Mouse (Mus musculus): ENCODE data around the gene Dynll2.
A peak's percentile ranks its signal among the peaks of the same experiment; 100 is the strongest.
"Not testable (repeated sequence)": the region's sequence is repeated elsewhere in the genome, so short reads cannot be mapped to it uniquely, and the experiment has no call there.

Gene Dynll2

DNA sequence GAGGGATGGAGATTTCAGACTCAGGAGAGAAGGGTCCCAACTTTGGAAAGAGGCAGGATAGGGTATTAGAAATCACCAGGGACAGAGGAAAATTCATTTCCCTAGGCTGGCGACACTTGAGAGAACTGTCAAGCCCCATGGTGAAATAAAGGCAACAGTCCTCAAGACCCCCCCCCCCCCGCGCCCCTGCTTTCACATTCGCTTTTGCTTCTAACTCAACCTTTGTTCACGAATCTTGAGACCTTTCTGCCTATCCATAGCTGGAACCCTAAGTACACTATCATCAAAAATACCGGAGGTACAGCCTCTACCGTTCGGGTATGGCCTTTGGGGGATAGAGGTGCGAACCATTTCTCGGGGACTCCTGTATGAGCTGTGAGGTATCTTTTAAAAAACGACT, 528 bp upstream of the Dynll2 start:
- DNase-seq (ENCODE audit: low spot score in 2 of 2), result no peak

DNA sequence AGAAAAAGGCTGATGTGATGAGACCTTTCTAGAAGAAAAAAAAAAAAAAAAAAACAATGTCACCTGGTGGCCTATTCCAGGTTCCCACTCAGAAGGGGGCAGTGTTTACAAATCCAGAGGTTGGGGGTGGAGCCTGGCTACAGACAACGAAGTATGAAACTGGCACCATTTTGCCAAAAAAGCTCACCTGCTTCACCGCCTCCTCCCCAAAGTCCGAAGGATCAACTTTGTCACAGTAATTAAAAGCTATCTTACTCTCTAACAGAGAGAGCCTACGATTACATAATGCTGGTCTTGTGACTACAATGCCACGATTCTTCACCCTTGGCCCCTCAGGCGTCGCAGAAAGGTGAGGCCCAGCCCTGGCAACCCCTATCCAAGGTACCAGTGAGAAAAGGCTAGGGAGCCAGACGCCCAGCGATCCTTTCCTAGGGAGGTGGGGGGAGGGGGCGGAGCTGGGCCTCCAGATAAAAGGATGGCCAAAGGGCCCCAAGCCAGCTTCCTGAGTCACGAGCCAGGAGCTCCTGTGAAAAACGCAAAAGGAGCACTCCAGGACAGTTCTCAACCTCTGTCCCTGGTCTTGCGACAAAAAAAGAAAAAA, 1.1 kb downstream of the Dynll2 start:
- DNase-seq (ENCODE audit: low spot score in 2 of 2), result peak; percentile 21 to 32

DNA sequence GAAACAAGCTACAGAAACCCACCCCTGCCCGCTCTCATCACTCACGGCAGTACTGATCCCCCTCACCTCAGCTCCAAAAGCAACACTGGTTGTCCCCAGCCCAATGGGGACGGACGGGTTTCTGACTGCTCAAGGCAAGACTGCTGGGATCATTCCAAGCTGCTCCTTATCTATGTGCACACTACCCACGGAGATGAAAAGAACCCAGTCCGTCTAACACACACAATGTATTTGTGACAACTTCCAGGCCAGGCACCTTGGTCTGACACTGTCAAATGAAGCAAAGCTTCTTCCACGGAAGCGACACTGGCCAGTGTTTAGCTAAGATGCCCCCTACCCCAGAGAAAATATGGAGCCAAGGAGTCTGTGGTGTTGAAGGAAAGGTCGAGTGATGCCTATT, 1.7 kb downstream of the Dynll2 start:
- DNase-seq (ENCODE audit: low spot score in 2 of 2), result no peak

DNA sequence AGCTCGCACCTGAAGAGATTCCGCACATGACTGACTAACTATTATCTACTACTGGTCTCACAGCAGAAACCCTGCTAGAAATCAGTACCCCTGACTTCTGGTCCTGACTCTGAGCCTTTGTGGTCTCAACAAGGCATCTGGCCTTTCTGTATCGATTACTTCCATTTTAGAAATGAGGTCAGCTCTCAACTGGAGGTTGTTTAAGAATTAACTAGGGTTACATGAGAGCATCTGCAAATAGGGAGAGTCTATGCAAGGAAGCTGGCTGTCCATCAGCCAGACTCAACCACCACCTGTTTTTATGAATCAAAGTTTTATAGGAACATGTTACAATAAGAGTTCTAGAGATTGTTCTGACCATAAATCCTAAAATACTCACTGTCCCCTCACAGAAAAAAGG, 2.8 kb downstream of the Dynll2 start:
- DNase-seq (ENCODE audit: low spot score in 2 of 2), result no peak

DNA sequence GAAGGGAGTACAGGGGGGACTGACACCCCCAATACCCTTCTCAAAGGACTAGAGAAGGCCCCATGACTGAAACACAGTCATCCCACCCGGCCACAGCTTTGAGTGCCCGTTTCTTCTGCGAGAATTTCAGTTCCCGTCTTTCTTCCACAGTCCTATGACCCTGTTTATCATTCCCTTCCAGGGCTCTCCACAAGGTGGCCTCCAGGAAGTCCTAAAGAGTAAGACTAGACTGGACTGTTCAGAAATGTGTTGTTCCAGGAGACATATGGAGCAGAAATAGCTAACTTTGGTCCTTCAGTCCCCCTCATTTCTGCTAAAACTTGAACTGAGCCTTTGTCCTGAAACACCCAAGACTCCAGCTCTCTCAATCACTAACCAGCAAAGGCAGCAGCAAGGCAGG, 8.4 kb downstream of the Dynll2 start:
- no peak for DNase-seq (ENCODE audit: low spot score in 2 of 2)

DNA sequence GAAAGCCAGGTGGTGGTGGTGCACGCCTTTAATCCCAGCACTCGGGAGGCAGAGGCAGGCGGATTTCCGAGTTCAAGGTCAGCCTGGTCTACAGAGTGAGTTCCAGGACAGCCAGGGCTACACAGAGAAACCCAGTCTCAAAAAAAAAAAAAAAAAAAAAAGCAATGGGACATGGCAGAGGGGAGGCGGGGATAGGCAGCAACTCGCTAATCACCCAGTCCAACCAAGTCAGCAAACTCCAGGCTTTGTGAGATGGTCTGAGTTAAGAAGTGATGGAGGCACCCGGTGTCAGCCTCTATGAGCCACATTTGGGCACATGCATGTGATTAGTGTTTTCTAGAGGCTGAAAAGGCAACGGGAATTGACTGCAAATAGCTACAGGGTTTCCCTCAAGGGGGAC, 10.3 kb downstream of the Dynll2 start:
- DNase-seq (ENCODE audit: low spot score in 2 of 2), result not testable (repeated sequence)

DNA sequence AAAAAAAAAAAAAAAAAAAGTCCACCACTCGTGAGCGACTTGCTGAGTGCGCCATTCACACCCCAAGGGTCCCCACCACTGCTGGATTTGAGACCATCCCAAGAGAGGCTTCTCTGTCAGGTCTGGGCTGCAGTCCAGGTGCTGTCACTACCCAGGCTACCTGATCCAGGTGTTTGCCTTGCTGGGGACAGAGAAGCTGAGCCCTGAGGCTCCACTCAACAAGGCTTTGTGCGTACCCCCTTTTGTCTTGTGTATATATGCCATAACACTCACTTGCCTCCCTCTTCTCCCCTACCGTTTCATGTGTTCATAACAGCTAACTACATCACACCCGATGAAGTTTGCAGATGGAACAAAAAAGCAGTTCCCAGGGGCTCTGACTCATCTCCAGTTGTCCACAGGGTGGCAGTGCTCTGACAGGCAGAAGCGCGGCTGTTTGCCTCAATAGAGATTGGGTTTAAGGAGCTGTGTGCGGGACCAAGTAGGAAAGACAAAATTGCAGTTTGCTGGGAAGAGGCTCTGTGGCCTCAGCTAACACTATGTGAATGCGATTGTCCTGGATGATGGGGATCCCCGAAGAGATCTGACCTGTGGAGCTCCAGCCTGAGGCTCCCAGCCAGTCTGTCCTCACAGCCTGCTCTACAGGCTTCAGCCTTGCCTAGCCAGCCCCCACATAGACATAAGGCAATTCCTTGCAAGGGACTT, 12.7 kb downstream of the Dynll2 start:
- peak; percentile 37 to 41 for DNase-seq (ENCODE audit: low spot score in 2 of 2)

DNA sequence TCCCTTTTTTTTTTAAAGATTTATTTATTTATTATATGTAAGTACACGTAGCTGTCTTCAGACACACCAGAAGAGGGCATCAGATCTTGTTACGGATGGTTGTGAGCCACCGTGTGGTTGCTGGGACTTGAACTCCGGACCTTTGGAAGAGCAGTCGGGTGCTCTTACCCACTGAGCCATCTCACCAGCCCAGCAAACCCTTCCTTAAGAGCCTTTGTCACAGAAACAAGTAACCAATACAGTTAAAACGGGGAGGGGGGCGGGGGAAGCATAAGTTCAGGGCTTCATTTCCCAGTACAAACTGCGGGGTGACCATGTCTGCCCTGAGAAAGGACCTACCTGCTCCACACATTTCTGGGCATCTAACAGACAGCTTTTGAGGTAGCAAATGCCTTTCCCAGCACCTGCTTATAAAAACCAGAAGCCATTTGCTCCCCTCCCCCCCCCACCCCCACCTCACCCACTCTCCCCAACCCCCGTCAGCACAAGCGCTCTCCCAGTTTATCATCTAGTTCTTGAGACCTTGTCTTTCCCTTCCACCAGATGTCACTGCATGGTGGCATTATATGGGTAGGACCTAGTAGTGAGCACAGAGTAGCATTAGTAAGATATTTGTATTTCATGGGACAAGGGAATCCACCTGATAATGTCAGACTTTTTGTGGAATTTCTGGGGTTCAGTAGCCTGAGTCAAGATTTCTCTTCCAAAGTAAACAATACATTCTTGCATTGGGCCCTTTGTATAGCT, 13.6 kb downstream of the Dynll2 start:
- DNase-seq (ENCODE audit: low spot score in 2 of 2), result no peak

DNA sequence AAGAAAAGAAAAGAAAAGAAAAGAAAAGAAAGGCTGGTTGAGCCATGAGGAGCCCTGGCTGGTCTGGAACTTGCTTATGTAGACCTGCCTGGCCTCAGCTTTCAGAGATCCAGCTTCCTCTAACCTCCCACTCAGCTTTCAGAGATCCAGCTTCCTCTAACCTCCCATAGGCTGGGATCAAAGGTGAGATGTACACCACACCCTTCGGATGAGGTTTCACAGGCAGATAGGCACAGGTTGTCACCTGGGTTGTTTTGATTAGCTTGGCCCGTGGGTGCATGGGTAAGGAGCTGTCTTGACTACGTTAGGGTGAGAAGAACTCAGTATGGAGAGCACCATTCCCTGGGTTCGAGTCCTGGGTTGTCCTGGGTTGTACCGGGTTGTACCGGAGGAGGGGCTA, 14.5 kb downstream of the Dynll2 start:
- DNase-seq (ENCODE audit: low spot score in 2 of 2), result no peak

DNA sequence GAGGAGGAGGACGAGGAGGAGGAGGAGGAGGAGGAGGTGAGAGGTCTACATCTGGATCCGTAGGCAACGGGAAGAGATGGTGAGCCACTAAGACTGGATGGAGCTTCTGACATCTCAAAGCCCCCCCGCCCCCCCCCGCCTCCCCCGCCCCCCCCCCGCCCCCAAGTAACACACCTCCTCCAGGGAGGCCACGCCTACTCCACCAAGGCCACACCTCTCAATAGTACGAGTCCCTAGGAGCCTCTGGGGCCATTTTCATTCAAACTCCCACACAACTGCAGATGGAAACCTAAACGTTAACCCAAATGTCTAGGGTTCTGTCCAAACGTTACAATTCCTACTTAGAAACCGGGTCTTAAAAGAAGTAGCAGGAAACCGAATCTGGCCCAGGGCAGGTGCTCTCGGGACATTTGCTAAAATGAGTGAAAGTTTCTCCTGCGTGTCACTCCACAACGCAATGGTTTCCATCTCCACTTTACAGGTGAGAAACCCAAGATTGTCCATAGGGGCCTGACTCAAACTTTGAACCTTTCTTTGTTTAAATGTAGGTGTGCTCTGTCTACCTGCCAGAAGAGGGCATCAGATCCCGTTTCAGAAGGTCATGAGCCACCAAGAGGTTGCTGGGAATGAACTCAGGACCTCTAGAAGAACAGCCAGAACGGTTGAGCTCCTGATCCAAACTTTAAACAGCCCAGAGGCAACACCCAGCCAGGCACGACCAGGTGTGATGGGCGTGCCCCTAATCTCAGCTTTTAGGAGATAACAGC, 18.8 kb downstream of the Dynll2 start:
- DNase-seq (ENCODE audit: low spot score in 2 of 2), result peak in 1 of 2 experiments; percentile 29

DNA sequence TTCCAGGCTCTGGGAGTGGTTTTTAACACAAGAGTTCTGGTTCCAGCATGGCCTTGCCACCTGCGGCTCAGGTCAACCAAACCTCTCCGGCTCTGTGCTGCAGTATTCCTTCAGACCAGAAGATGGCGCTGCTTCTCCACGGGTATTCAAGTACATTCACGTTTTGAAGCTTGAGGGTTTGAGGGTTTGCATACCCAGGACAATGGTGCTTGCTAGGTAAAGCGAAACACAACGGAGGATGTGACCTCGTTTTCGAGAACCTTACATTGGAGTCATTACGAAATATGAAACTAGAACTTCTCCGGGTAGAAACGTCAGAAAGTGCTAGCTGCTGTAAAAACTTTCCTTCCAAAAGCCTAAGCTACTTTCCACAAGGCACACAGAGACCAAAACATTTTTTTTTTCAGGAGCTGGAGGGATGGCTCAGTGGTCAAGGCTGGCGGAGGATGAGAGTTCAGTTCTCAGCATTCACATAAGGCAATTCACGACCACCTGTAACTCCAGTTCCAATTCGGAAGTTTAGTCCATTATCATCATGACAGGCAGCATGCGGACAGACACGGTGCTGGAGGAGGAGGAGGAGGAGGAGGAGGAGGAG, 19.5 kb downstream of the Dynll2 start:
- DNase-seq (ENCODE audit: low spot score in 2 of 2), result peak; percentile 79 to 86

DNA sequence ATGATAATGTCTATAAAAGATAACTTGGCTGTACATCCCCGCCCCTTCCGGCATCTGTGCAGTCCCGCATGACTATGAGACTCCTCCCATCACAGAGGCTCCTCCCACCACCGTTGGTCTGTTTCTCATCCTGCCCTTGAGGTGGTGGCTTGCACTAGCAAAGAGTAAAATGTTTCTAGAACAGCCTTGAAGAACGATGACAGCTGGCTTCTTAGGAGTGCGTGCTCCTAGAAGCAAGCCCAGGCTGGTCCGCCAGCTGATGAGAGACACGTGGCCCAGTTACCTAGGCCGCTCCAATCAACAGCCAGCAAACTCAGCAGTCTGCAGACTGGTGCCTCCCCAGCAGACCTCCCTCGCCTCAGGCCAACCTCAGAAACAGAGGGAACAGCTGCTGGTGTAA, 21.1 kb downstream of the Dynll2 start:
- DNase-seq (ENCODE audit: low spot score in 2 of 2), result peak in 1 of 2 experiments; percentile 18

DNA sequence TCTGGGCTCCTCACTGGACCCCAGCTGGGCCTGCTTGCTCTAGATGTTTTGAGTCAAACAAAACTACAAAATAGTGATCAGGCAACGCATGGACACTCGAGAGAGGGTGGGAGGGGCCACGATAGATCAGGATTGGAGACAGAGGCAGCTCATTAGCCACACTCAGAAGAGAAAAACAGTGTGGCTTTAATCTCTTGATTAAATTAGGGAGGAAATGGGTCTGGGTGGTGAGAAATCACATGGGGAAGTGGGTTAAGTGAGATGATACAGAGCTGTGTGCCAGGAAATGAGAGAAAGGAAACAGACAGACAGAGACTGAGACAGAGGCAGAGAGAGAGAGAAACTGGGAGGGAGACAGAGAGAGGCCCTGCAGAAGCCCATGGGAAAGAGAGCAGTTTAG, 22.0 kb downstream of the Dynll2 start:
- DNase-seq (ENCODE audit: low spot score in 2 of 2), result no peak

DNA sequence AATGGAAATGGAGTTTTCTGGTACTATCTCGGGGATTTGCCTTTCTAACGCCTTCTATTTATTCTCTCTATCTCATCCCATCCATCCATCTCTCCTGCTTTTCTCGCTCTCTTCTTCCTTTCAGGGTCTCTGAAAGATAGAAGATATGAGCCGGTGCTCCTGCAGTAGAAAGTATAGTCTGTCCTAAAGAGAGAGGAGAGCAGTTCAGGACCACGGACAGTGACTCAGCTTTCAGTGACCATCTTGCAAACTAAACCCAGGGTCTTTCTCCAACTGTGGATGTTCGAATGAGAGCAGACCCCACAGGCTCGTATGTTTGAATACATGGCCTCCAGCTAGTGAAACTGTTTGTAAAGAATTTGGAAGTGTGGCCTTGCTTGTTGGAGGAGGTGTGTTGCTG, 30.3 kb downstream of the Dynll2 start:
- DNase-seq (ENCODE audit: low spot score in 2 of 2), result no peak

DNA sequence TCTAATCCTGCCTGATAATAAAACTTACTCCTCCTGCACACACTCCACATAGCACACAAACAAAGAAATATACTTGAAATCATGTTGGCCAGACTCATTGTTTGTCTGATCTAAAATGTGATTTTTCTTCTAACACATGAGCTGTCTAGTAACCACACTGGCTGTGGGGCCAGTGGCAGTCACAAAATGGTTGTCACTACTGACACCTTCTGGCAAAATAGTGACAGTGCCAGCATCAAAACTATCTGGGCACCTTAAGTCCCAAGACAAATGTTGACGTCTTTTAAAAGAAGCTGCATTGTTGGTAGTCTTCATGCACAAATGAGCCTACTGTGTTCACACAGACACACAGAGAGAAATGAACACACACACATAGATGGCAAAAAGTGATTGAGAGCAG, 32.2 kb downstream of the Dynll2 start:
- no peak for DNase-seq (ENCODE audit: low spot score in 2 of 2)

DNA sequence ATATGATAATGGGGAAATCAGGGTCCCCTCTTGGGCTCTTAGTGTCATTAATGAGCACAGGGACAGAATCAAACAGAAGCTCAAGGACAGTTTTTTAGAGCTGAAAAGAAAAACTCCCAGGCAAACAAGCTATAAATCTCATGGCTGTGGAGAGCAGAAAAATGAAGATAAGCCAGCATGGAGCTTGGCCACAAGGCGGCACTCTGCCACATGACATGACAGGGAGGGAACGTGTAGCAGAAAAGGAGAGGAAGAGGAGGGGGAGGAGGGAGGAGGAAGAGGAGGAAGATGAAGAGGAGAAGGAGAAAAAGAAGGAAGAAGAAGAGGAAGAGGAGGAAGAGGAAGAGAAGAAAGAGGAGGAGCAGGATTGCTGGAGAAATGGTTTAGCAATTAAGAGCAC, 37.3 kb downstream of the Dynll2 start:
- no peak for DNase-seq (ENCODE audit: low spot score in 2 of 2)

DNA sequence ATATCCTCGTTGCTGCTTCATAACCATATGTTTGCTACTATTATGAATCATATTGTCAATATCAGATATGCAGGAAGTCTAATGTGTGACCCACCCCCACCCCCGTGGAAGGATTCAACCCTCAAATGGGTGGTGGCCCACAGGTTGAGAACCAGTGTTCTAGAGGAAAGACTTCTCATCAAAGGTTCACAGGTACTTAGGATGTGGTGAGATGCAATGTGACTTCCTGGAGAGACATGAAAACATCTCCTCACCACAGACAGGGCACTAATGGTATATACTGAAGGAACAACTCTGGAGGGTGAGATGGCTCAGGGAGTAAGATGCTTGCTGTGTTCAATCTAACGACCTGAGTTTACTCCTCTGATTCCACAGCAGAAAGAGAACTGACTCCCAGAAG, 51.9 kb downstream of the Dynll2 start:
- peak; percentile 33 to 39 for DNase-seq (ENCODE audit: low spot score in 2 of 2)

DNA sequence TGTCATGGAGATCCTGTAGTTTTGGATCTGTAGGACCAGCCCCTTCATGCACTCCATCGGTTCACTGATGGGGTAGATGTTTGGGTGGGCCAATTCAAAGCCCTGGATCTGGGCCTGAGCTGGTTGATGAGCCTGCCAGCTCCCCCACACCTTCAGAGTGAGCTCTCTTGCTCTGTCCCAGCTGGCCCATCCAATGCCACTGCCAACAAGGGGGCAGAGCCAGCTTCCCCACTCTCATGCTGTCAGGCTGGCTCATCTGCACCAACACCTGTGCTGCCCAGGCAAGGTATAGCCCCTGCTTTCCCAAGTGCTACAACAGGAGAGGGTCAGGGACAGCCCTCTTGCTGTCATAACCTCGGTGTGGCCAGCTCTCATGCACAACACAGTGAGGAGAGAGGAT, 53.6 kb downstream of the Dynll2 start:
- DNase-seq (ENCODE audit: low spot score in 2 of 2), result no peak

DNA sequence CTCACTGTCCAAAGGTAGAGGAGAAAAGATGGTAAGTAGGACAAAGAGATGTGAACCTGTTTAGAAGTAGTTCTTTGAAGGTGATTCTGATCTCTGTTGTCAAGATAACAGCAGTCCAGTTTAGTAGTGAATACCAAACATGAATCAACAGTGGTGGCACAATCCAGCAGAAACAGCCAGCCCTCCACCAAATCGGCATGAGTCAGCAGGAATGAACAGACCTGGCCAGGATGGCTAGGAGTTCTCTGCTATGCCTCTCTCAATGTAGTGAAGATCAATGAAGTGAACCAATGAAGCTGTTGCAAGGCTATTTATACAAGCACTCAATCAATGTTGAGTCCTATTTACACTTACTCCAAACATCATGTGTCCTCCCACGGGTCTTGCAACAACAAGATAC, 57.0 kb downstream of the Dynll2 start:
- DNase-seq (ENCODE audit: low spot score in 2 of 2), result no peak
